Mouse (Mus musculus): ENCODE results near the gene Ccl28. TPM values are rescaled to one million over a fixed set of nuclear protein-coding genes. Genes with fewer than 3 reads are reported as not detected.

The Ccl28 gene
- polyA plus RNA-seq, 1 experiment = not detected

- H3K27ac ChIP-seq (ENCODE audit: insufficient read depth, low read depth, low read length) = no peak overlapping the region
- no peak for TF ChIP-seq CTCF (IDR thresholded peaks at IDR 0.05; ENCODE audit: insufficient read depth, low read depth, low read length)
- TF ChIP-seq POLR2A (IDR thresholded peaks at IDR 0.05; ENCODE audit: insufficient read depth, low read depth, low read length) = no peak
- WGBS = 90% methylated on average over 4 of the region's 4 CpGs
- H3K4me1 ChIP-seq (ENCODE audit: control insufficient read depth, insufficient read depth, low read length) = peaks cover 5% of the 10 kb centered on the region; the same call in 1 of the 2 replicates
- H3K4me3 ChIP-seq (ENCODE audit: insufficient read depth, low read depth, low read length) = no peak overlapping the region
These were observed 74.8 kb downstream of the Ccl28 start for GRCm38 (mm10) chr13:119698436-119698835.

Other genes with a start within 250 kb of the Ccl28 start
- 465 TPM in 1 of 2 replicates, not detected in the other for gene Paip1, start 195.2 kb upstream of the Ccl28 start, polyA plus RNA-seq (2012; ENCODE audit: insufficient read depth, insufficient read length, low replicate concordance, missing spikeins)
- gene 4833420G17Rik, start 161.1 kb upstream of the Ccl28 start, polyA plus RNA-seq (2012; ENCODE audit: insufficient read depth, insufficient read length, low replicate concordance, missing spikeins) = 165 and 185 TPM in 2 replicates
- not detected in 2 replicates for gene Tmem267, start 135.8 kb upstream of the Ccl28 start, polyA plus RNA-seq (2012; ENCODE audit: insufficient read depth, insufficient read length, low replicate concordance, missing spikeins)
- gene 3110070M22Rik, start 135.4 kb upstream of the Ccl28 start, polyA plus RNA-seq (2012; ENCODE audit: insufficient read depth, insufficient read length, low replicate concordance, missing spikeins) = not detected in 2 replicates
- gene Hmgcs1, start 66.6 kb downstream of the Ccl28 start, polyA plus RNA-seq (2012; ENCODE audit: insufficient read depth, insufficient read length, low replicate concordance, missing spikeins) = not detected in 2 replicates
- not detected in 2 replicates for gene Nim1k, start 132.1 kb downstream of the Ccl28 start, polyA plus RNA-seq (2012; ENCODE audit: insufficient read depth, insufficient read length, low replicate concordance, missing spikeins)
- not detected in 2 replicates for gene Zfp131, start 167.1 kb downstream of the Ccl28 start, polyA plus RNA-seq (2012; ENCODE audit: insufficient read depth, insufficient read length, low replicate concordance, missing spikeins)
- not detected in 2 replicates for gene AF067063, start 206.4 kb downstream of the Ccl28 start, polyA plus RNA-seq (2012; ENCODE audit: insufficient read depth, insufficient read length, low replicate concordance, missing spikeins)
- not detected in 2 replicates for gene D13Ertd608e, start 212.2 kb downstream of the Ccl28 start, polyA plus RNA-seq (2012; ENCODE audit: insufficient read depth, insufficient read length, low replicate concordance, missing spikeins)